Mouse (Mus musculus) MEL (cell line): ENCODE results near the gene Olfr1316. TPM values are rescaled to one million over a fixed set of nuclear protein-coding genes. Genes with fewer than 3 reads are reported as not detected.

Experiments used
- DNase-seq: peaks from one replicate; pipeline ENCODE4 v3.0.0; 2011; ENCODE audit warnings: low read depth, low spot score
- H3K27ac ChIP-seq: 2 replicates; pipeline ENCODE4 v1.5.1; 2012; ENCODE audit warnings: low read depth, mild to moderate bottlenecking, control low read depth, low read length, moderate library complexity; ENCODE audit not compliant: control insufficient read depth
- H3K27me3 ChIP-seq, 2 experiments: fragments of 150-350 bp in 1 of 2; sonication (generic) in 1 of 2; 2 replicates each; pipeline ENCODE4 v1.6.1; 2012; ENCODE audit warnings: low read length in 2 of 2, mild to moderate bottlenecking in 2 of 2, improper control_type of control experiment in 1 of 2, moderate library complexity in 1 of 2; ENCODE audit not compliant: insufficient read depth in 2 of 2, control insufficient read depth in 1 of 2
- H3K36me3 ChIP-seq, 2 experiments: 2 replicates each; pipeline ENCODE4 v1.6.1; 2012 to 2014; ENCODE audit warnings: low read length in 2 of 2, improper control_type of control experiment in 1 of 2, inconsistent platforms in 1 of 2, mild to moderate bottlenecking in 1 of 2; ENCODE audit not compliant: insufficient read depth in 2 of 2, control insufficient read depth in 1 of 2
- H3K4me1 ChIP-seq, 2 experiments: fragments of 150-350 bp in 1 of 2; sonication (generic) in 1 of 2; 2 replicates each; pipeline ENCODE4 v1.6.1; 2012; ENCODE audit warnings: low read length in 2 of 2, improper control_type of control experiment in 1 of 2, mild to moderate bottlenecking in 1 of 2; ENCODE audit not compliant: insufficient read depth in 2 of 2, control insufficient read depth in 1 of 2
- H3K4me3 ChIP-seq, 2 experiments: fragments of 150-350 bp in 1 of 2; sonication (generic) in 1 of 2; 2 replicates each; pipeline ENCODE4 v1.5.1; 2012; ENCODE audit warnings: low read depth in 2 of 2, low read length in 2 of 2, mild to moderate bottlenecking in 2 of 2, moderate library complexity in 2 of 2, control low read depth in 1 of 2, improper control_type of control experiment in 1 of 2; ENCODE audit not compliant: control insufficient read depth in 1 of 2, insufficient read depth in 1 of 2
- H3K79me2 ChIP-seq: 2 replicates; pipeline ENCODE4 v1.6.1; 2012; ENCODE audit warnings: mild to moderate bottlenecking, low read length, moderate library complexity; ENCODE audit not compliant: control insufficient read depth, poor library complexity, insufficient read depth
- H3K9ac ChIP-seq: 2 replicates; pipeline ENCODE4 v1.6.1; 2012; ENCODE audit warnings: low read depth, mild to moderate bottlenecking, control low read depth, low read length, moderate library complexity; ENCODE audit not compliant: control insufficient read depth, poor library complexity, severe bottlenecking
- H3K9me3 ChIP-seq: fragments of 150-350 bp; sonication (generic); replicated peaks from 2 replicates; pipeline ENCODE4 v1.6.1; 2012; ENCODE audit warnings: mild to moderate bottlenecking, low read length, improper control_type of control experiment, moderate library complexity; ENCODE audit not compliant: insufficient read depth
- CTCF ChIP-seq, 3 experiments: IDR thresholded peaks in 2 of 3; conservative IDR thresholded peaks in 1 of 3; 2 replicates each; pipeline ENCODE4 v1.5.1; 2011 to 2012; ENCODE audit warnings: low read length in 3 of 3, low read depth in 2 of 3, mild to moderate bottlenecking in 2 of 3, improper control_type of control experiment in 1 of 3, inconsistent platforms in 1 of 3, mixed read lengths in 1 of 3, moderate library complexity in 1 of 3; ENCODE audit not compliant: control insufficient read depth in 1 of 3, insufficient read depth in 1 of 3, poor library complexity in 1 of 3, severe bottlenecking in 1 of 3
- E2F4 ChIP-seq: IDR thresholded peaks from 2 replicates; pipeline ENCODE4 v1.6.1; 2011; ENCODE audit warnings: low read depth, low read length, improper control_type of control experiment, borderline replicate concordance
- ELF1 ChIP-seq: IDR thresholded peaks from 2 replicates; pipeline ENCODE4 v1.6.1; 2014; ENCODE audit warnings: low read depth, mild to moderate bottlenecking, inconsistent platforms, low read length, improper control_type of control experiment, moderate library complexity
- EP300 ChIP-seq, 2 experiments: IDR thresholded peaks; 2 replicates each; pipeline ENCODE4 v1.6.1; 2011; ENCODE audit warnings: improper control_type of control experiment in 2 of 2, low read length in 2 of 2, low read depth in 1 of 2, mild to moderate bottlenecking in 1 of 2
- GABPA ChIP-seq: IDR thresholded peaks from 2 replicates; pipeline ENCODE4 v1.6.1; 2012; ENCODE audit warnings: low read depth, mild to moderate bottlenecking, inconsistent platforms, low read length, improper control_type of control experiment, moderate library complexity
- JUND ChIP-seq: IDR thresholded peaks from 2 replicates; pipeline ENCODE4 v1.6.1; 2011; ENCODE audit warnings: low read depth, mild to moderate bottlenecking, improper control_type of control experiment, low read length
- MAZ ChIP-seq: IDR thresholded peaks from 2 replicates; pipeline ENCODE4 v1.6.1; 2012; ENCODE audit warnings: low read depth, mild to moderate bottlenecking, inconsistent platforms, low read length, improper control_type of control experiment
- MEF2A ChIP-seq: IDR thresholded peaks from 2 replicates; pipeline ENCODE4 v1.6.1; 2014; ENCODE audit warnings: low read depth, mild to moderate bottlenecking, inconsistent platforms, low read length, improper control_type of control experiment; ENCODE audit not compliant: poor library complexity, insufficient replicate concordance, severe bottlenecking; ENCODE audit errors: extremely low read depth
- MYB ChIP-seq: IDR thresholded peaks from 2 replicates; pipeline ENCODE4 v1.6.1; 2011; ENCODE audit warnings: mild to moderate bottlenecking, low read depth, low read length, improper control_type of control experiment
- NELFE ChIP-seq: IDR thresholded peaks from 2 replicates; pipeline ENCODE4 v1.6.1; 2011; ENCODE audit warnings: low read depth, low read length, improper control_type of control experiment
- RAD21 ChIP-seq: IDR thresholded peaks from 2 replicates; pipeline ENCODE4 v1.6.1; 2011; ENCODE audit warnings: mild to moderate bottlenecking, low read depth, low read length, improper control_type of control experiment
- TAL1 ChIP-seq: IDR thresholded peaks from 2 replicates; pipeline ENCODE4 v1.6.1; 2012; ENCODE audit warnings: mild to moderate bottlenecking, inconsistent platforms, low read length, moderate library complexity, mixed read lengths
- TCF12 ChIP-seq: IDR thresholded peaks from 2 replicates; pipeline ENCODE4 v1.6.1; 2014; ENCODE audit warnings: low read depth, mild to moderate bottlenecking, inconsistent platforms, low read length, improper control_type of control experiment, moderate library complexity
- USF2 ChIP-seq, 2 experiments: IDR thresholded peaks; 2 replicates each; pipeline ENCODE4 v1.6.1; 2011 to 2012; ENCODE audit warnings: improper control_type of control experiment in 2 of 2, low read length in 2 of 2, borderline replicate concordance in 1 of 2, inconsistent platforms in 1 of 2, low read depth in 1 of 2, mild to moderate bottlenecking in 1 of 2; ENCODE audit not compliant: insufficient read depth in 1 of 2
- ZC3H11A ChIP-seq: IDR thresholded peaks from 2 replicates; pipeline ENCODE4 v1.6.1; 2012; ENCODE audit warnings: low read depth, mild to moderate bottlenecking, inconsistent platforms, low read length, improper control_type of control experiment
- ZKSCAN1 ChIP-seq: IDR thresholded peaks from 2 replicates; pipeline ENCODE4 v1.6.1; 2012; ENCODE audit warnings: low read depth, mild to moderate bottlenecking, inconsistent platforms, low read length, improper control_type of control experiment, moderate library complexity
- ZMIZ1 ChIP-seq: IDR thresholded peaks from 2 replicates; pipeline ENCODE4 v1.6.1; 2012; ENCODE audit warnings: low read depth, mild to moderate bottlenecking, inconsistent platforms, low read length, improper control_type of control experiment, moderate library complexity
- polyA plus RNA-seq, 2 experiments: library from polyadenylated mRNA; stranded (reverse) in 1 of 2; unstranded in 1 of 2; fragments of >175 nt in 1 of 2; fragments of >200 nt in 1 of 2; gene quantifications; 2 replicates each; pipeline versions ENCODE4 v1.2.1 to v1.2.4; 2012; ENCODE audit warnings: low replicate concordance in 2 of 2, low read depth in 1 of 2; ENCODE audit not compliant: insufficient read length in 2 of 2, insufficient read depth in 1 of 2, missing spikeins in 1 of 2
- total RNA-seq: library from RNA; depleted of rRNA; stranded (reverse); fragments of 300-350 nt; gene quantifications from 2 replicates; pipeline ENCODE4 v1.2.3, GENCODE M21; 2012

Olfr1316 gene
- total and polyA plus RNA-seq, 3 experiments: not detected

DNA sequence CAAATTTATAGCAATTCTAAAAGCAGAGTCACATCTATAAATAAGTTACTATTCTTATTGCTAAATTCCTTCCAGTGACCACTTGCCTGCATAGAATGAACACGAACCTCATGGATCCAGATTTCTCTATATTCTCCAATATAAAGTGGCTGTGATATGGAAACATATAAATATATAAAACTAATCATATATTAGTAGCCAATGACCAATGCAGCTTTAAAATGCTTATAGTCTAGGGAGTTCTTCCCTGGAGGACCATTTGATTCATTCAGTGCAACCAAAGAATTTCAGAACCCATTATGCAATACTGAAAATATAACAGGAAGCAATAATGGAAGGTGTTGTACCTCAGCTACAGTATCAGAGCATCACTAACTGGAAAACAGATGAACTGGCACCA is 19.4 kb downstream of the Olfr1316 start, which contains the start of gene Olfr1315-ps1:
TSS of gene Olfr1315-ps1 (minus strand) at position 101 of the 400 bp plus-strand sequence.
- no peak within 1 kb of the TSS for H3K27ac ChIP-seq
- H3K36me3 ChIP-seq: no peaks in the 10 kb centered on the region
- no peak within 1 kb of the TSS for H3K9ac ChIP-seq
- no peak within 1 kb of the TSS for H3K4me3 ChIP-seq
- TF ChIP-seq E2F4 (no peak), JUND (no peak)
- TF ChIP-seq, all 39 proteins: peak for 0
- Histone ChIP-seq H3K9me3 (no peaks in the 10 kb centered on the region), H3K27me3 (no peaks in the 10 kb centered on the region), H3K79me2 (no peaks in the 10 kb centered on the region), H3K4me1 (no peaks in the 10 kb centered on the region)
- DNase-seq: no peak

DNA sequence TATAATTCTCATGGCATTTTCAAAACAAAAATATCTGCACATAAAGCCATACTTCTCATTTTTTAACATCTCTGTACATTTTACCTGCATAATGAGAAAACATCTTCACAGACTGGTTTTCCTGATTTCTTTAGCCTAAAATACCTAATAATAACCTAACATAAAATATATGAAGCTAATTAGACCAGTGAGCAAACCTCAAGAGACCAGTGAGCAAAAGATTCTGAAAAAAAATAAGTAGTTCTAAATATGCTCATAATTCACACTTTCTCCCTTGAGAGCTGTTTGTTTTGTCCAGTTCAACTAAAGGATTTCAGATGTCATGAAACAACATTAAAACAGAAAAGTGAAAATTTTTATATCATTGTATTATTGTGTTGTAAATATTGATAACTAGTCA is 38.1 kb downstream of the Olfr1316 start, which contains the start of gene Olfr1314:
TSS of gene Olfr1314 (minus strand) at position 101 of the 400 bp plus-strand sequence.
- Histone ChIP-seq H3K9me3 (no peaks in the 10 kb centered on the region), H3K9ac (no peak within 1 kb of the TSS), H3K36me3 (no peaks in the 10 kb centered on the region), H3K27me3 (no peaks in the 10 kb centered on the region), H3K4me1 (no peaks in the 10 kb centered on the region), H3K79me2 (no peaks in the 10 kb centered on the region), H3K27ac (no peak within 1 kb of the TSS), H3K4me3 (no peak within 1 kb of the TSS)
- no peak for TF ChIP-seq RAD21
- TF ChIP-seq E2F4: no peak
- TF ChIP-seq CTCF (IDR thresholded peaks at IDR 0.05 in 2 of 3, conservative IDR thresholded peaks at IDR 0.05 in 1 of 3; ENCODE audit: control insufficient read depth in 1 of 3, insufficient read depth in 1 of 3, low read depth in 2 of 3, low read length in 3 of 3, poor library complexity in 1 of 3, severe bottlenecking in 1 of 3): no peak
- TF ChIP-seq USF2 (IDR thresholded peaks at IDR 0.05; ENCODE audit: borderline replicate concordance in 1 of 2, insufficient read depth in 1 of 2, low read depth in 1 of 2, low read length in 2 of 2): no peak
- no peak for TF ChIP-seq TCF12
- TF ChIP-seq ZMIZ1: no peak
- no peak for TF ChIP-seq GABPA
- no peak for TF ChIP-seq MAZ
- no peak for TF ChIP-seq EP300 (IDR thresholded peaks at IDR 0.05; ENCODE audit: low read depth in 1 of 2, low read length in 2 of 2)
- no peak for TF ChIP-seq NELFE
- no peak for TF ChIP-seq TAL1
- TF ChIP-seq ZC3H11A: no peak
- TF ChIP-seq MYB: no peak
- TF ChIP-seq MEF2A: no peak
- no peak for TF ChIP-seq ZKSCAN1
- TF ChIP-seq ELF1: no peak
- DNase-seq: no peak
